Comparison of ENCODE assay signal across 23 mouse cellular contexts in the genomic region with DNA sequence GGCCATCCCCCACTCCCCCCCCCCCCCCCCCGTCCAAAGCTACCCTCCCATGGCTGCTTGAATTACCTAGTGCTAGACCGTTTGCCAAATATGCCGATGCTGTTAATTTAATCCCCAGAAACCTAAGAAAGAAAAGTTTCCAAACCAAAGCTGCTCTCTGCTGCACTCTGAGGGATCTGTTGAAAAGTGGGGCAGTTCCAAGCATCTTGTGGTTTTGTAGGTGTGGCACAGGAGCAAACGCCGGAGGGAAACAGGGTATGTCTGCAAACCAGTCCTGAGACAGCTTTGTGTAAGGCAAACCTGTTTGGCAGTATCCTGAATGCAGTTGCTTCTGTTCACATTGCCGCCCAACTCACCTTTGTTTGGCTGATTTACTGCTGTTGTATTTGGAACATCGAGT. TPM values are rescaled to one million over a fixed set of nuclear protein-coding genes. Genes with fewer than 3 reads are reported as not detected.
DNase-seq lines count a peak whose midpoint lies in the region; TF ChIP-seq lines count a peak whose summit lies in the region.
"Had no signal": no experiment of that assay in that cellular context is flagged by ENCODE, and none has a peak within 500 bp of the region (broad histone marks: within the 10 kb centered on the region; RNA-seq: fewer than 3 reads in every experiment).

No protein-coding gene starts in this region.

- peak overlapping the region; percentile 14; the same call in 1 of the 2 replicates for H3K4me3 ChIP-seq in bone marrow macrophage, adult 2 months (ENCODE audit: insufficient read depth, low read length)
- peak overlapping the region; percentile 96 for H3K4me3 ChIP-seq in macrophage (ENCODE audit: inconsistent target)
- H3K4me3 ChIP-seq: hindbrain, embryonic 10.5 days; hindbrain, embryonic 15.5 days; layer of hippocampus, adult 2 months; midbrain, embryonic 13.5 days; stomach, embryonic 15.5 days had no signal

- peaks cover 45% of the 10 kb centered on the region for H3K36me3 ChIP-seq in macrophage (ENCODE audit: inconsistent target)
- H3K36me3 ChIP-seq: hindbrain, embryonic 10.5 days; hindbrain, embryonic 15.5 days; midbrain, embryonic 13.5 days; stomach, embryonic 15.5 days had no signal

- TF ChIP-seq CTCF in bone marrow macrophage, adult 2 months (IDR thresholded peaks at IDR 0.05; ENCODE audit: low read depth, low read length), result no peak

- TF ChIP-seq POLR2A in bone marrow macrophage, adult 2 months (IDR thresholded peaks at IDR 0.05; ENCODE audit: borderline replicate concordance, low read depth, low read length), result no peak

- WGBS in macrophage (ENCODE audit: missing documents), result 75% methylated on average over 5 of the region's 7 CpGs

- peaks cover 99% of the 10 kb centered on the region for H3K79me2 ChIP-seq in macrophage (ENCODE audit: inconsistent target)

- H3K4me1 ChIP-seq in bone marrow macrophage, adult 2 months (ENCODE audit: control insufficient read depth, insufficient read depth, low read length), result peaks cover 25% of the 10 kb centered on the region

- H3K27ac ChIP-seq in bone marrow macrophage, adult 2 months (ENCODE audit: insufficient read depth, low read depth, low read length), result peak overlapping the region; percentile 17; the same call in 1 of the 2 replicates
- peak overlapping the region; percentile 100 for H3K27ac ChIP-seq in macrophage
- H3K27ac ChIP-seq: hindbrain, embryonic 10.5 days; hindbrain, embryonic 15.5 days; layer of hippocampus, adult 2 months; liver, embryonic 14.5 days; midbrain, embryonic 13.5 days; stomach, embryonic 15.5 days had no signal

- peak; percentile 46 for DNase-seq in urinary bladder, postnatal 14 days (ENCODE audit: low spot score)
- DNase-seq in urinary bladder, adult 2 months (ENCODE audit: low spot score), result no peak
- no peak for DNase-seq in gastrocnemius, adult 18-20 months (ENCODE audit: low spot score)
- DNase-seq in kidney, postnatal 10 days, result no peak
- DNase-seq: adrenal gland, postnatal 25 days; cerebellum, adult 18-20 months; cerebellum, postnatal 10 days; gastrocnemius, postnatal 10 days; heart, postnatal 14 days; kidney, adult 11 months; kidney, postnatal 36 days; liver; lung, adult 2 months; thymus, adult 18-20 months; thymus, postnatal 25 days had no signal

RNA-seq across cellular contexts. Expression of gene Lgals3, which starts 10.8 kb away (rescaled TPM):
- polyA plus RNA-seq in urinary bladder, adult 2 months (2012; rRNA removed), result 252 and 279 TPM in 2 replicates
- polyA plus RNA-seq in bone marrow macrophage, adult 2 months (2012; ENCODE audit: insufficient read depth, insufficient read length, missing spikeins), result 4,409 and 4,976 TPM in 2 replicates
- total RNA-seq in macrophage (2018; cell fraction: chromatin; rRNA removed), result 1,000 to 10,000 TPM in 5 of 26 experiments, 100 to 1,000 TPM in 21; 180 to 1,623 (median 610) TPM
- 1,000 to 10,000 TPM; 1,563 to 6,453 (median 4,259) TPM for total RNA-seq in macrophage (2018; cell fraction: cytosol; rRNA removed)
- total RNA-seq in macrophage (2018; cell fraction: nucleus; rRNA removed), result 1,000 to 10,000 TPM in 13 of 26 experiments, 100 to 1,000 TPM in 13; 652 to 1,966 (median 982) TPM
- polyA plus RNA-seq in macrophage (2018), result 3,973 to 5,612 TPM (median 5,299 TPM) in 3 replicates
- 1 to 10 TPM; 4.8 to 4.9 TPM for total RNA-seq in gastrocnemius, adult 18-20 months (2021)

RNA-seq across cellular contexts. Expression of gene Dlgap5, which starts 39.9 kb away (rescaled TPM):
- 2.4 and 2.8 TPM in 2 replicates for polyA plus RNA-seq in urinary bladder, adult 2 months (2012; rRNA removed)
- 17.0 and 22.7 TPM in 2 replicates for polyA plus RNA-seq in bone marrow macrophage, adult 2 months (2012; ENCODE audit: insufficient read depth, insufficient read length, missing spikeins)
- 10 to 100 TPM in 6 of 26 experiments, 1 to 10 TPM in 19, under 1 TPM in 1; 0.48 to 51.0 (median 6.6) TPM for total RNA-seq in macrophage (2018; cell fraction: chromatin; rRNA removed)
- 1 to 10 TPM; 1.7 to 6.5 (median 3.3) TPM for total RNA-seq in macrophage (2018; cell fraction: cytosol; rRNA removed)
- total RNA-seq in macrophage (2018; cell fraction: nucleus; rRNA removed), result 10 to 100 TPM in 1 of 26 experiments, 1 to 10 TPM in 23, under 1 TPM in 2; 0.64 to 30.6 (median 3.3) TPM
- 0.40 to 11.8 TPM (median 7.6 TPM) in 3 replicates for polyA plus RNA-seq in macrophage (2018)
- not detected for total RNA-seq in gastrocnemius, adult 18-20 months (2021)

Comparison
In these comparisons a context has a peak if more than half of its experiments do, and no peak if none do; other contexts are left out.
1. RNA of gene Lgals3, which starts 10.8 kb away (polyA plus RNA-seq): 3,973 to 5,612 TPM in macrophage and 4,409 to 4,976 TPM in bone marrow macrophage, adult 2 months; 252 to 279 TPM in urinary bladder, adult 2 months; every median in the first group is over 10 times any median in the second.